Mouse (Mus musculus) lung, adult 2 months (tissue): Measurements from ENCODE around the gene Gnai1. TPM values are rescaled to one million over a fixed set of nuclear protein-coding genes. Genes with fewer than 3 reads are reported as not detected.

ENCODE experiments used
- DNase-seq: peaks from one replicate; pipeline ENCODE4 v3.0.0; 2022
- H3K4me1 ChIP-seq: fragments of 200-500 bp; 2 replicates; pipeline ENCODE4 v1.6.1; 2011; ENCODE audit warnings: low read length; ENCODE audit not compliant: control insufficient read depth, insufficient read depth
- H3K4me3 ChIP-seq: fragments of 200-500 bp; replicated peaks from 2 replicates; pipeline ENCODE3; 2011; ENCODE audit warnings: low read depth, mild to moderate bottlenecking, control low read depth, low read length; ENCODE audit errors: extremely low read depth
- CTCF ChIP-seq: fragments of 200-500 bp; IDR thresholded peaks from 2 replicates; pipeline ENCODE4 v1.5.1; 2011; ENCODE audit warnings: mild to moderate bottlenecking, low read length, control low read depth; ENCODE audit not compliant: insufficient read depth
- POLR2A ChIP-seq: fragments of 200-500 bp; IDR thresholded peaks from 2 replicates; pipeline ENCODE4 v1.6.1; 2011; ENCODE audit warnings: low read depth, mild to moderate bottlenecking, control low read depth, low read length, borderline replicate concordance; ENCODE audit errors: extremely low read depth
- WGBS: fragments of 180-500 bp; shearing (Covaris S2); methylation state at CpG from one replicate; pipeline ENCODE4 v1.1.7; 2018; 5-methylcytosine and 5-hydroxymethylcytosine counted together
- polyA plus RNA-seq: library from polyadenylated mRNA; depleted of rRNA; stranded (reverse); fragments of >200 nt; gene quantifications from 2 replicates; pipeline ENCODE4 v1.2.3, GENCODE M21; 2012

Gene Gnai1
- polyA plus RNA-seq, 1 experiment: 8.3 TPM

- 44% methylated on average over 7 of the region's 7 CpGs for WGBS
- Histone ChIP-seq H3K4me1 (no peaks in the 10 kb centered on the region), H3K4me3 (no peak overlapping the region)
- no peak for TF ChIP-seq POLR2A
- TF ChIP-seq CTCF: no peak
- DNase-seq: no peak
These were observed 131.3 kb downstream of the Gnai1 start for GRCm38 (mm10) chr5:18228866-18229265.

DNA sequence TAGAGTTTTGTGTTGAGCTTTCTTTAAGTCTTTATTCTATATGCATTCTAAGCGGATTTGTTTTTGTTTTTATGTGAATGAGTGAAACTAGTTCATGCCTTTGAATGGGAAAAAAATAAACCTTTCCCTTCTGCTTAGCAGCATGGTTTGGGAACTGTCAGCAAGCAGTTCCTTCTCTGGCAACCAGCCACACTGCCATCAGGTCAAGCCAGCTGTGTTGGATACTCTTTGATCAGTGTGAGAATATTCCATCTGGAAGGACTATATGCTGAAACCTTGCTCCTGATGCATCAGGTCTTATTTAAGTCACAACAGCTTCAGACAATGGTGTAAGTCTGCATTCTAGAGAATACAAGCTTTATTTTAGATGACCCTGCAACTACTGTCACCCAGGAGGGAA is 139.3 kb downstream of the Gnai1 start:
- Histone ChIP-seq H3K4me1 (no peaks in the 10 kb centered on the region), H3K4me3 (no peak overlapping the region)
- TF ChIP-seq POLR2A: no peak
- no peak for TF ChIP-seq CTCF
- 40% methylated on average over 1 of the region's 1 CpGs for WGBS
- DNase-seq: no peak

DNA sequence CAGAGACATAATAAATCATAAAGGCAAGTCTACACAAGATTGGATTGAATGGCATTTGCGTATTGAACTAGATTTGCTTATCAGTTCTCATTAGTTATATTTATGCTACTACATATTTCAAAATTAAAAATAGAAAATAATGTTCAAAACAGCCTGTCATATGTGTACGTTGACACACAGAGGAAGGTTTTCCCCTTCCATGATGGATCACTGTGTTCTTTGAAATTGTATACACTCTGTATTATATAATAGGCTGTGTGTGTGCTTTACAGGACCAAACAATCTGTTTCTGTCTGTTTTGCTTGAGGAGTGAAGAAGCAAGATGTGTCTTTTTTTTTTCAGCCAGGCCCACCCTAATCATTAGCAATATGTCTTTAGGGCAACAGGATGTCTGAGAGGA is 141.9 kb downstream of the Gnai1 start:
- TF ChIP-seq CTCF: no peak
- TF ChIP-seq POLR2A: no peak
- H3K4me3 ChIP-seq: no peak overlapping the region
- 58% methylated on average over 2 of the region's 2 CpGs for WGBS
- no peak for DNase-seq
- H3K4me1 ChIP-seq: no peaks in the 10 kb centered on the region

GRCm38 (mm10) chr5:18217856-18218255 is 142.3 kb downstream of the Gnai1 start:
- DNase-seq: no peak
- no peaks in the 10 kb centered on the region for H3K4me1 ChIP-seq
- no peak overlapping the region for H3K4me3 ChIP-seq
- TF ChIP-seq POLR2A (no peak), CTCF (no peak)
